Mouse (Mus musculus) T-cell, adult 66 days (primary cell): ENCODE results near the gene Thnsl2. TPM values are rescaled to one million over a fixed set of nuclear protein-coding genes. Genes with fewer than 3 reads are reported as not detected.

Experiments used
- total RNA-seq, 2 experiments: library from RNA; stranded (reverse); gene quantifications; 3 replicates in 1 of 2; 4 replicates in 1 of 2; pipeline ENCODE4 v1.2.4; 2023

The Thnsl2 gene
- total RNA-seq = under 1 TPM; 0.50 to 0.93 TPM

DNA sequence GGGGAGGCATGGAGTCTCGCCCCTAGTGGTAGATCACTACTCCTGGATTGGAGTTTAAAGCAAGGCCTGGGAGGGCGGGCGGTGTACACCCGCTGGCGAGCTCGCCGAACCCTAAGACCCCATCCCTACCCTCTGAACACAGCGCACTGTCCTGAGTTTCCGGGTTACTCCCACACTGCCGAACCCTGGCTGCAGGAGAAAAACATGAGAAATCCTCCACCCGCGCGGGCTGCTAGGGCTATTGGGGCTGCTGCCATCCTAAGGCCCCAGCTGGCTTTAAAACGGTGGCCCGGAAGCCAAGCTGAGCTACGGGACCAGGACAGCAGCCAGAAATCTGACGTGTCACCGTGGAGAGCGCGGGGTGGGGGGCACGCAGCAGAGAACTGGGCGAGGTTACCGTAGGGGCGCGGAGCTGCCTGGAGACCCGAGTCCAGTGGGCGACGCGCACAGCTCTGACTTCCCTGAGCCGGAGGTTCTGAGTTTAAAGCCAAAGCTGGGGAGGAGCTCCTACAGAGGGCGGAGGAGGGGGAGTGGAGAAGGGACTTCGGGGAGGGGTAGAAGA lies at the start of gene Thnsl2:
Gene Thnsl2, minus strand, starts transcription at position 546 of the 562 bp plus-strand sequence.

Other genes starting within 250 kb of the Thnsl2 start
- gene Tex37, start 225.5 kb downstream of the Thnsl2 start, total RNA-seq = not detected
- gene Foxi3, start 187.9 kb downstream of the Thnsl2 start, total RNA-seq = not detected
- gene Fabp1, start 55.4 kb upstream of the Thnsl2 start, total RNA-seq = not detected
- 10 to 100 TPM; 40.6 to 41.1 TPM for gene Krcc1, start 127.2 kb upstream of the Thnsl2 start, total RNA-seq
- under 1 TPM; 0.67 to 0.95 TPM for gene Smyd1, start 177.8 kb upstream of the Thnsl2 start, total RNA-seq
- gene Cd8b1, start 178.3 kb upstream of the Thnsl2 start, total RNA-seq = 100 to 1,000 TPM; 303 to 355 TPM
- gene Cd8a, start 229.0 kb upstream of the Thnsl2 start, total RNA-seq = 100 to 1,000 TPM; 323 to 392 TPM